Mouse (Mus musculus): ENCODE data around the gene Spdye4a.
A peak's percentile ranks its signal among the peaks of the same experiment; 100 is the strongest.

Spdye4a gene

DNA sequence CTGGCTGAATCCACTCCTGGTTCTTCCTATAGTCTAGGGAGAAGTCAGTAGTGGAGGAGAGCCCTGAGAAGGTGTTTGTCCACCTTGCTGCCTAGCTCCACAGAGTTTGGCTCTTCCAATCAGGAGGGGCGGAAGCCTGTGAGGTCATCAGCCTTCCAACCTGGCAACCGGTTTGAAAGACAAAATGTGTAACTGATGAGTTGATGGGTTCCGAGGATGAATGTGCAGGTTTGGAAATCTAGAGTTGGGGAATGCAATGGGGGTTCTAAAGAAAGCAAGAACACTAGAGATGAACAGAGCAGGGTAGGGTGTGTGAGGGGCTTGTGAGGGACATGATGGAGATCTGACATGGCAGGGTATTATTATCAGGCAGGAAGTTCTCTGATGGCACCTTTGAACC, at the start of gene Spdye4a:
Gene Spdye4a, minus strand, starts transcription at position 101 of the 400 bp plus-strand sequence.
- DNase-seq (ENCODE audit: low read depth, low spot score): no peak

DNA sequence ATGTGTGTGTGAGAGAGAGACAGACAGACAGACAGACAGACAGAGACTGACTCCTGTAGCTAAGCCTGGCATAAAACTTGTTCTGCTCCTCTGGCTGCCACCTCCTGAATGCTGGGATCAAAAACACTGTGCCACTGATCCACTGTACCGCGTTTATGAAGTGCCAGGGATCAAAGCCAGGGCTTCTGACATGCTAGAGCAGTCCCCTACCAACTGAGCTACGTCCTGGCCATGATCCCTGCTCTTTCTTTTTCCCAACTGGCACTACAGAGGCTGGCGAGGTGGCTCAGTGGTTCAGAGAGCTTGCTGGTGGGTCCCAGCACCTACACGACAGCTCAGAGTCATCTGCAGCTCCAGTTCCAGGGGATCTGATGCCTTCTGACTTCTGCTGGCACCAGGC, 49.1 kb upstream of the Spdye4a start:
- no peak for DNase-seq (ENCODE audit: low read depth, low spot score)

DNA sequence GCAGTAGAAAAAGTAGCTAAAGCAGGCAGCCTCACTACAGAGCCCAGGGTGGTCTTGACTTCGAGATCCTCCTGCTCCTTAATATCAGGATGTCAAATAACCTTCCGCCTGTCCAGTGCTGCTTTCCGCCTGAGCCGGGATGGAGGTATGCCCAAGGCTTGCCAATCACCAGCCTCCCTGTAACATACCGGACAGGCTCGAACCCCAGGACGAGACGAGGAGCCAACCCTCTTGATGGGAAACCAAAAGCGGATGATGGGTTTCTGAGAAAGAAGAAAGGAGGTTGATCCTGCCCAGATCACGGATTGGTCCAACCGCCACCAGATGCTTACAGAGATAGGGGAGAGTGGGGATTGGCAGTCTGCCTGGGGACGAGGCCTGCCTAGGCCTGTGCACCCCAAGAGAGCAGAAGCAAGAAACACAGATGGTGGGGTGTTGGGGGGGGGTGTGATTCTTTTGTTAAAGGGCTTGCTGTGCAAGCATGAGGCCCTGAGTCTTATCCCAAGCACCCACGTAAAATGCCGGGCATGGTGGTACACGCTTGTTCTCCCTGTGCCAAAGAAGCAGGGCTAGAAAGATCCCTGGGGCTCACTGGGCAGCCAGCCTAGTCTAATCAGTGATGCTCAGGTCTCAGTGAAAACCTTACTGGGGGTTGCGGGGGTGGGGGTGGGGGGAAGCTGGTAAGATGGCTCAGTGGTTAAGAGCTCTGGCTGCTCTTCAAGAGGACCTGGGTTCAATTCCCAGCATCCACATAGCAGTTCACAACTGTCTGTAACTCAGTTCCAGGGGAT, 46.0 kb upstream of the Spdye4a start:
- no peak for DNase-seq (ENCODE audit: low read depth, low spot score)

DNA sequence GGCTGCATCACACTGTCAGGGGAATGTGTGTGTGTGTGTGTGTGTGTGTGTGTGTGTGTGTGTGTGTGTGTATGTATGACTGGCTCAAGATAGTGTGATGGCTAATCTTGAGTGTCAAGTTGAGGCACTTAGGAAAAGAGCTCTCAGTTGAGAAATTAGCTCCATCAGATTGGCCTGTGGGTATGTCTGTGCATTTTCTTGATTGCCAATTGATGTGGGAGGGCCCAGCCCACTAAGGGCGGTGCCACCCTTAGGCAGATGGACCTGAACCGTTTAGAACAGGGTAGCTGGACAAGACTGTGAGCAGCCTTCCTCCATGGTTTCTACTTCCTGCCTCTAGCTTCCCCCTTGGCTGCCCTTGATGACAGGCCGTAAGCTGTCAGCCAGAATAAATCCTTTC, 45.4 kb upstream of the Spdye4a start:
- DNase-seq (ENCODE audit: low read depth, low spot score): no peak

DNA sequence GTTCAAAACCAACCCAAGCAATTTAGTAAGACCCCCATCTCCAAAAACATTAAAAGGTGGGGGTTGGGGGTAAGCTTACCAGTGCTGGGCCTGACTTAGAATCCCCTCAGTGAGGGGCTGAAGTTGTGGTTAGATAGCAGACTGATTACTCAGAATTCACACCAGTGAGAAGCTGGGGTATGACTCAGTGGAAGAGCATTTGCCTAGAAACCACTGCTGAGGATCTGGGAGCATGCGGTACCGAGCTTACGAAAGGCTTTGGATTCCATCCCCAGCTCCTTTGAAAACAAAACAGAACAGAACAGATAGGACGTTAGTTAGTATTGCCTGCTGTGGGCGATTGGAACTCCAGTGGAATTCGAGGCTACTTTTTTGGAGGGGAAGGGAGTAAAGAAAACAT, 45.0 kb upstream of the Spdye4a start:
- DNase-seq (ENCODE audit: low read depth, low spot score): no peak

DNA sequence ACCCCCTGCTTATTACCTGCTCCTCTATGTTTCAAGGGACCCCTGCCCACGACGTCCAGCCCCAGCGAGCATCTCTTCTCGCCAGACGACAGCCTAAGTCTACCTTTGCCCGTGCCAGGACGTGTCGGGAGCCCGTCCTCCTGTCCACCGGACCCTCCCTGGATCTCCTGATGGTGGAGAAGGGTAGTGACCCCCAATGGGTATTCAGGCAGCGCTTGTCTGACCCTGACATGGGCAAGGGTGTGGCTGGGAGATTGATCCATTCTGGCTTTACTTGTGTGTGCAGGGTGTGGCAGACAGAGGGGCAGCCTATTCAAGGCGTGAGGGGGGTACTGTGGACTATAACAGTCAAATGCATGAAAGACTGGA, 43.4 kb upstream of the Spdye4a start:
- DNase-seq (ENCODE audit: low read depth, low spot score): no peak

DNA sequence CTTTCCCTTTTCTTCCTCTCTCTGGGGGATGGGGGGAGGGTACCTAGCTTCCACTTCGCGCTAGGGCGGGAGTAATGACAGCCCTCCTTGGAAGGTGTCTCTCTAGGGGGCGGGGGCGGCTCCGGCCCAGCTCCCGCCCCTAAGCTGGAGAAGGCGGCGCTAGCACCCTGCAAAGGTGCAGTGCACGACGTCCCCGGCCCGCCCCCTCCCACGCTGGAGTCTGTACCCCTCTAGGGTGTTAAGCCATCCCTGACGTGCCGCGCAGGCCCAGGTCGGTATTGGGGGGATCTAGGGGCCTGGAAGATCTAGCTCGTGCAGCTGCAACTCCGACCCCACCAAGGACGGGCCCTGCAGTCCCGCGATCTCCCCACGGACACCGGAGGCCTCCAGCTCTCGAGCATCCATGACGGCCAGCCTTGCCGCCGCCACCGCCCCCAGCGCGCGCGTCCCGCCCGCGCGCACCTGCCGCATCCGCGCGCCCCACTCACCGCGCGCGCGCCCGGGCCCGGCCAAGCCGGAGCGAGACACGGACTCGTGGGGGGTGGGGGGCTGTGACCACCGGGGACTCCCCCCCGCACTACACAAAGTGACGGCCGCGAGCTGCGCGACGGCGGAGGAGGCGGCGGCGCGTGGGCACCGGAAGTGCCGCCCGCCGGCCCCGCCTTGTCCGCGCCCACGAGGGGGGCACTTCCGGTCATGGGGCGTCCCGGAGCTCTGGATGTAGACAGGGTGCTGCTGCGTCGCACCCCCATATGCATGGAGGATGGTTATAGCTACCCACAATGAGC, 42.9 kb upstream of the Spdye4a start, which contains the start of gene Zfp316:
Gene Zfp316, minus strand, starts transcription at position 660 of the 788 bp plus-strand sequence.
- no peak for DNase-seq (ENCODE audit: low read depth, low spot score)

DNA sequence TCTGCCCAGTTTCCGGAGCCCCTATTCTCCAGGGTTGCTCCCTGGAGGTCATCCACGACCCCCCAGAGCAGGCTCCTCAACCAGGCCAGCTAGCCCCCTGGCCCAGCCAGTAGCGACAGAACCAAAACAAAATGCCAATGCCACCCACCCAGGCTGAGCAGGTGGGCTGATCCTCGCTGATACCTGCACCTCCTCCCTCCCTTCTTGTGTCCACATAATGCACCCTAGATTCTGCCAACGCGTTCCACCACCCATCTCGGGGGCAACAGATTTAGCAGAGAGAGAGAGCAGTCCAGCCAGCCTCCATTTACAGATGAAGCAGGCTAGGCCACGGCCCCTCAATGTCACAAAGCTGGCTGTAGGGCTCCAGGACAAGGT, 42.3 kb upstream of the Spdye4a start:
- DNase-seq (ENCODE audit: low read depth, low spot score): no peak

DNA sequence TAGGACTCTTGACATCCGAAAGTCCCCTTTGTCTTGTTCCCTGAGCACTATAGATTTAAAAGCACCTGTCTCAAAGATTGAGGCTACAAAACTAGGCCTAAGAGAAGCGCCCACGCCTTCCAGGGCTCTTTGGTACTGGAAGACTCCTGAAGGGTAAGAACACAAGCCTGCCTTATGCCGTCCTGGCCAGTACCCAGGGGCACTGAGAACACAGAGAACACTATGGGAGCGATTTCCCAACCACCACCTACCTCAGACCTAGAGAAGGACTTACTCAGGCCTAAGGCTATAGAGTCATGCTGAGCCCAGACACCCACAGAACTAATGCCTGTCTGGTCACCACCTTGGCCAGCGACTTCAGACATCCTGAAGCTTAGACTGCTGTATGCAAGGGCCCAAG, 40.1 kb upstream of the Spdye4a start:
- no peak for DNase-seq (ENCODE audit: low read depth, low spot score)

DNA sequence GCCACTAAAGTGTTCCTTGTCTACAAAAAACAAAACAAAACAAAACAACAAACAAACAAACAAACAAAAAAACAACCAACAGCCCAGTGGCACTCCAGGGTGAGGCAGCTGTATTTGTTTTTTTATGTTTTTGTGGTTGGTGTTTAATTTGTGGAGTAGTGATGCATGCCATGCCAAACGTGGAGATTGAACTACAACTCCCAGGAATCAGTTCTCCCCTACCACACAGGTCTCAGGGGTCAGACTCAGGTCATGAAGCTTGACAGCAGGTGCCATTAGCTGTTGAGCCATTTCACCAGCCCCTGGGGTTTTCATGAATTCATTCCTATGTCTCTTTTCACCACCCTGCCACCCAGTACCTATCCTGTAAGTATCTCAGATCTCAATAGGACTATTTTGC, 38.7 kb upstream of the Spdye4a start:
- no peak for DNase-seq (ENCODE audit: low read depth, low spot score)

DNA sequence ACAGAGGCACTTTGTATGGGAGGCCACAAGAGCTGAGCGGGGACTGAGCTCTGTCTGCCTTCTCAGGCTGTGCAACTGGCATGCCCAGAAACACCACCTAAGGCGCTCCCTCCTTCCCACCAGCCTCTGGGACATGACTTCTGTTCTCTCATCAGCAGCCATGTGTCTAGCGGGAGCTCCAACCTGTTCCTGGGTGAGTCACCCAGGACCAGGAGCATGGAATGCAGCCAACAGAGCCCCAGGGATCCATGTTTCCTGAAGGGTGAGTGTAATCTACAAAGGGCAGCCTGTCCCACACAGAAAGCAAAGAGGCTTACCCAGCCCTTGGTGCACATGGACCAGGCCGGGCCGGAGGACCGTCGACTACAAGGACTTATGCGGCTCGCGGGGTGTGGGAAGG, 38.0 kb upstream of the Spdye4a start:
- DNase-seq (ENCODE audit: low read depth, low spot score): no peak

DNA sequence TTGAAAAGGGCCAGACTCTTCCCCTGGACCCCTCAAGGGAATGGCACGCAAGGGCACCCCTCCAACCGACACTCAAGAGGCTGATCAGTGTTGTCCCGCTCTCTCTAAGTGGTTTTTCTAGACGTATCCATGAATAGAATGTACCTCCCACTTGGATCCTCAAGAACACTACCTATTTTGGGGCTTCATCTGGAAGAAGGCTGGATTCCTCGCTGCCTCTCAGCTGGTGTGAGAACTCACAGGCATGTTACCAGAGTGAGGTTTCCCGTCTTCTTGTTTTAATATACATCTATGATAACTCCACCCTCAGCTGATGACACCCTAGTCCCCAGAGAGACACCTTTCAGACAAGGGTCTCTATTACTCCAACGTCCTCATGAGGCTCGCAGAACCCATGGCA, 34.9 kb upstream of the Spdye4a start:
- no peak for DNase-seq (ENCODE audit: low read depth, low spot score)

DNA sequence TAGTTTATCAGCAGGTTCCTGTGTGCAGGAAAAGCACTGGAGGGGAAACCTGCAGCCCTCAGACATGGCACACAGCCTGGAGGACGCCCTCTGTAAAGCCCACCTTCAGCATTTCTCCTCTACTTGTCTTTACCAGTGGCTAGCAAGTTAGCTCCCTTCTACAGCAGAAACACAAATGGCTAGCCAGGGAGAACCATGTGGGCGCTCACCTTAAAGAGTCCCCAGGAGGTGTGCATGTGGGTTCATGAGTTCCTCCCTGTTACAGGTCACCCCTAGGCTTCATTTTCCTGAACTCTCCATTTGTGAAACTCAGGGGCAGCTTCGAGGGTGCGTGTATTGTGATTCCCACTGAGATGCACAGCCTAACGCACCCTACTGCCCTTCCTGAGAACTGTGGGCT, 29.1 kb upstream of the Spdye4a start:
- DNase-seq (ENCODE audit: low read depth, low spot score): no peak

DNA sequence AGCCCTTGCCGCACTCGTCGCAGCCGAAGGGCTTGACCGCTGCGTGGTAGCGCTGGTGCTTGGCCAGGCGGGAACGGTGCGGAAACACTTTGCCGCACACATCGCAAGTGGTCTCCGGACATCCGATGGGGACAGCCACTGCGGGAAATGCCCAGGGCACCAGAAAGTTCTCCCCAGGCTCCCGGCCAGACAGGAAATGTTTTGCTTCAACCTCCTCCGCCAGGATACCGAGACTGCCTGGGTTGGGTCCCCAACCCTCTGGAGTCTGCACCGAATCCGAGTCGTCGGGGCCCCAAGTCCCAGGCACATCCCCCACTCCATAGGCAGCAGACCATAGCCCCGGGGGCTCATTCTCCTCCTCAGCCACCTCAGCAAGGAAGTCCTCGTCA, 28.4 kb upstream of the Spdye4a start:
- DNase-seq (ENCODE audit: low read depth, low spot score): no peak

DNA sequence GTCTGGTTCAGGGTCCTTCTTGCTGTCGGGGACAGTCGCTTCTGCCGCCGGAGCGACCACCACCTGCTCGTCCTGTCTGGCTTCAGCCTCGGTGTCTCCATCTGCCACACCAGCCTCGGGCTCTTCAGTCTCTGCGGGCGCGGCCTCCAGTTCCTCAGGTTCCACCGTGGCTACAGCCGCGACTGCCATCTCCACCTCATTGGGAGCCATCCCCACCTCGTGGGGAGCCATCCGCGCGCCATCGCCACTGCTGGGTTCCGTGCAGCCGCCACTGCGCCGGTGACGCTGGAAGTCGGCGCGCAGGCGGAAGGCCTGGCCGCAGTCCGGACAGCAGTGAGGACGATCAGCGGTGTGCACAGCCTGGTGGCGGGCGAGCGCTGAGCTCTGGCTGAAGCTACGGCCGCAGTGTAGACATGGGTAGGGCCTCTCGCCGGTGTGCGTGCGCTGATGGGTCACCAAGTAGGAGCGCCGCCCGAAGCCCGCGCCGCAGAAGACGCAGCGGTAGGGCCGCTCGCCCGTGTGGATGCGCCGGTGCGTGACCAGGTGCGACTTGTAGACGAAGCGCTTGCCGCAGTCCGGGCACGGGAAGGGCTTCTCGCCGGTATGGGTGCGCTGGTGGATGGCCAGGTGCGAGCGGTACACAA, 27.9 kb upstream of the Spdye4a start:
- peak; percentile 31 for DNase-seq (ENCODE audit: low read depth, low spot score)

DNA sequence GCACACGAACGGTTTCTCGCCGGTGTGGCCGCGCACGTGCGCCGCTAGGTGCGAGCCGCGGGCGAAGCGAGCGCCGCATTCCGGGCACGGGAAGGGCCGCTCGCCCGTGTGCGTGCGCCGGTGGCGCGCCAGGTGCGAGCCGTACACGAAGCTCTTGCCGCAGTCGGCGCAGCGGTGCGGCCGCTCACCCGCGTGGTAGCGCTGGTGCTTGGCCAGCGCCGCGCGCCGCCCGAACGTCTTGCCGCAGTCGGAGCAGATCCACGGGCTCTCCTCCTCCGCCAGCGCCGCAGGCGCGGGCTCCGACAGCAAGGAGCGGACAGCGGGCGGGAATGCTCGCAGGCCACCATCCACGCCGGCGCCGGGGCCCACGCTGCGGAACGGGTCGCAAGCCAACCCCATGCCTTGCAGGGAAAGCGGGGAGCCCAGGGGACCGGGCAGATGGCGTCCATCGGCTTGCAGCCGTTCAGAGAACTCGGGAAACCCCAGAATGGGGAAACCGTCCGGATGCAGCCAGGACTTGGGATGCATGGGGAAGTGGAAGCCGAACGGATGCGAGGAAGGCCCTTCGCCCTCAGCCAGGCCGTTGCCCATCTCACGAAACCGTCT, 27.3 kb upstream of the Spdye4a start:
- DNase-seq (ENCODE audit: low read depth, low spot score): peak; percentile 26

DNA sequence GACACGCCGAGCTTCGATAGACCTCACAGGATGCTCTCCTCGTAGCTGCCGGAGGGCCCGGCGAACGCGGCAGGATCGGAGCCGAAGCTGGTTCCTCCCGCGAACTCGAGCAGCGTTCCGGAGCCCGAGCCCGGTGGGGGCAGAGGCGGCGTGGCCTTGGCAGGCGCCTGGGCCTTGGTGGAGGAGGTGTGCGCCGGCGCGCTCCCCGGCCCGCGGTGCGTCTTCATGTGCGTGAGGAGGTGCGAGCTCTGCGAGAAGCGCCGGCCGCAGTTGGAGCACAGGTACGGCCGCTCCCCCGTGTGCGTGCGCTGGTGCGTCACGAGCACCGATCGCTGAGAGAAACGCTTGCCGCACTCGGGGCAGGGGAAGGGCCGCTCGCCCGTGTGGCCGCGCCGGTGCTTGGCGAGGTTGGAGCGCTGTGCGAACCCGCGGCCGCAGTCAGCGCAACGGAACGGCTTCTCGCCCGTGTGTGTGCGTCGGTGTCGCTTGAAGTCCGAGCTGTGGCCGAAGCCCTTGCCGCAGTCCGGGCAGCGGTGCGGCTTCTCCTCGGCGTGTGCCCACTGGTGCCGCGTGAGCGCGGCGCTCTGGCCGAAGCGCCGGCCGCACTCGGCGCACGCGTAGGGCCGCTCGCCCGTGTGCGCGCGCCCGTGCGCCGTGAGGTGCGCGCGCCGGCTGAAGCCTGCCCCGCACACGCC, 26.6 kb upstream of the Spdye4a start:
- DNase-seq (ENCODE audit: low read depth, low spot score): peak; percentile 29

DNA sequence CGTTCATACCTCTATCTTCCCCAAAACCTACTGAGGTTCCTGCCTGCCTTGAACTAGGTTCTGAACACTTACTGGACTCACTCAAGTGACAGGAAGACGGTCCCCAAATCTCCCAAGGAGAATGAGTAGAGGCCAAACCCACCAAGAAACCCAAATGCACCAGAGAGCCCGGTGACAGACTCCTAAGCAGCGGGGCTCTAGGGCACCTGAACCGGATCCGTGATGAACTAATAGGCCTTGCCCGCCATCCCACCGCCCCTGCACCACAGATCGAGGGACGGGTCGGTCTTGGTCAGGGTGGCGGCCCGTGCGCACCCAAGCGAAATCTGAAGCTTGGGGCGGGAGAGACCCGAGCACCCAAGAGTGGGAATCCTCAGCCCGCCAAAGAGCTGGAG, 26.1 kb upstream of the Spdye4a start:
- DNase-seq (ENCODE audit: low read depth, low spot score): no peak

DNA sequence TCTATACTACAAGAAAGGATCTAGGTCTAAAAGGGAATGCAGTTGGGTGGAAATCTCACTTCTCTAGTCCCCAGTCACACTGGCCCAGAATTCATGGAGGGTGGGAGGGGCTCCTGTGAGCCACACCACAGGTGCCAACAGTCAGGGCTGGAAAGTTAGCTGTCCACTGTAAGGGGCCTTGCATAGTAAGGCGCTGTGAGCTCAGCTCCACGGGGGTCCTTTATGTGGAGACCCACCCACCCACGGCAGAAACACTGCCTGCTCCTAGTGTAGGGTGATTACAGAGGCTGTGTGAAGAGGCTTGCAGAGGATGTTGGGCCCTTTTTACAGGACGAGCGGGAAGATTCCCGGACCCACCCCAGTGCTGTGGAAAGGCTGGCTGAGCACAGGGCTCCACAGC, 25.3 kb upstream of the Spdye4a start:
- DNase-seq (ENCODE audit: low read depth, low spot score): no peak

DNA sequence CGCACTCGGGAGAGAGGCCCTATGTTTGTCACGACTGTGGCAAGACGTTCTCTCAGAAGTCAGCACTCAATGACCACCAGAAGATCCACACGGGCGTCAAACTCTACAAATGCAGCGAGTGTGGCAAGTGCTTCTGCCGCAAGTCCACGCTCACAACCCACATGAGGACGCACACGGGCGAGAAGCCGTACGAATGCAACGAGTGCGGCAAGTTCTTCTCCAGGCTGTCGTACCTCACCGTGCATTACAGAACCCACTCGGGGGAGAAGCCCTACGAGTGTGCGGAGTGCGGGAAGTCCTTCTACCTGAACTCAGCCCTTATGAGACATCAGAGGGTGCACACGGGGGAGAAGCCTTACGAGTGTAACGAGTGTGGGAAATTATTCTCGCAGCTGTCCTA, 18.2 kb upstream of the Spdye4a start:
- DNase-seq (ENCODE audit: low read depth, low spot score): no peak

DNA sequence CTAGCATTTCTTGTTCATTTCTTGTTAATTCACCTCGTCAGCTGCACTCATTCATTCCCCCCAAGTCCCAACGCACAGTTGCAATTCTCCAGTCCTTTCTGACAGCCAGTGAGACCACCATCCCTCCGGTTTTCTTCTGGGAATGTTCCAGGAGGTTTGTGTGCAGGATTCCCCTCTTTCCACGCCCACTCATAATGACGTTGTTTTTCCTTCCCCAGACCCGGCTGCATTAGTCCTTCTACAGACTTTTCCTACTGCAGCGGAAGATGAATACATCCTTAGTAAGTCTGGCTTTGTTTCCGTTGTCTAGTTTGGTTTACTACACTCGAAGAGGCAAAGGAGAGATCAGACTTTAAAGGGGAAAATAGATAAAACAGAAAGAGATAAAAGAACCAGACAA, 9.3 kb upstream of the Spdye4a start:
- DNase-seq (ENCODE audit: low read depth, low spot score): no peak

Measured in WW6 (cell line).